Mouse (Mus musculus) thymus, postnatal 0 days (tissue): ENCODE measurements around the gene Dnttip1. TPM values are rescaled to one million over a fixed set of nuclear protein-coding genes. Genes with fewer than 3 reads are reported as not detected.

Experiments used
- DNase-seq: peaks from one replicate; pipeline ENCODE4 v3.0.0-alpha.2; 2015; ENCODE audit warnings: low spot score
- polyA plus RNA-seq: library from polyadenylated mRNA; unstranded; fragments of >200 nt; fragmentation: Nextera tagmentation; extraction: Ambion mirVana; gene quantifications from 2 replicates; pipeline ENCODE4 v1.2.1, GENCODE M21; 2015

Dnttip1 gene
- polyA plus RNA-seq, 1 experiment from 2014 or later: 85.2 TPM

- DNase-seq: no peak
Observed at GRCm38 (mm10) chr2:164754105-164754504, 8.3 kb downstream of the Dnttip1 start.

- no peak for DNase-seq
Observed at GRCm38 (mm10) chr2:164754800-164755199, 9.0 kb downstream of the Dnttip1 start.

GRCm38 (mm10) chr2:164757841-164758240 lies 12.1 kb downstream of the Dnttip1 start:
- DNase-seq: no peak

GRCm38 (mm10) chr2:164758692-164759091 lies 12.9 kb downstream of the Dnttip1 start:
- DNase-seq: no peak

- DNase-seq: no peak
Observed at GRCm38 (mm10) chr2:164760059-164760833, 14.5 kb downstream of the Dnttip1 start.

- no peak for DNase-seq
Observed at GRCm38 (mm10) chr2:164761502-164761901, 15.7 kb downstream of the Dnttip1 start.

GRCm38 (mm10) chr2:164761971-164762370 lies 16.2 kb downstream of the Dnttip1 start:
- DNase-seq: no peak

- no peak for DNase-seq
Observed at GRCm38 (mm10) chr2:164762593-164762992, 16.8 kb downstream of the Dnttip1 start.

- no peak for DNase-seq
Observed at GRCm38 (mm10) chr2:164765841-164766240, 20.1 kb downstream of the Dnttip1 start.

- no peak for DNase-seq
Observed at GRCm38 (mm10) chr2:164767812-164768540, 22.2 kb downstream of the Dnttip1 start.

- peak; percentile 98 for DNase-seq
Observed at GRCm38 (mm10) chr2:164769258-164770037, 23.7 kb downstream of the Dnttip1 start, which contains the start of gene Ube2c. TSS of gene Ube2c (plus strand) at chr2:164769898.

- DNase-seq: peak; percentile 64
Observed at GRCm38 (mm10) chr2:164770279-164770678, 24.5 kb downstream of the Dnttip1 start.

- DNase-seq: no peak
Observed at GRCm38 (mm10) chr2:164771123-164771522, 25.3 kb downstream of the Dnttip1 start.

- no peak for DNase-seq
Observed at GRCm38 (mm10) chr2:164773229-164773988, 27.6 kb downstream of the Dnttip1 start.

- DNase-seq: no peak
Observed at GRCm38 (mm10) chr2:164773989-164774364, 28.2 kb downstream of the Dnttip1 start.

- no peak for DNase-seq
Observed at GRCm38 (mm10) chr2:164776130-164776529, 30.3 kb downstream of the Dnttip1 start.

- no peak for DNase-seq
Observed at GRCm38 (mm10) chr2:164776801-164777200, 31.0 kb downstream of the Dnttip1 start.

GRCm38 (mm10) chr2:164777246-164778014 lies 31.6 kb downstream of the Dnttip1 start:
- DNase-seq: no peak

GRCm38 (mm10) chr2:164778015-164778287 lies 32.2 kb downstream of the Dnttip1 start:
- DNase-seq: no peak

- no peak for DNase-seq
Observed at GRCm38 (mm10) chr2:164778809-164779208, 33.0 kb downstream of the Dnttip1 start.
